Mouse (Mus musculus): ENCODE data around the gene Tlx1. TPM values are rescaled to one million over a fixed set of nuclear protein-coding genes. Genes with fewer than 3 reads are reported as not detected.

Gene Tlx1
- polyA plus RNA-seq, 1 experiment: not detected

GRCm38 (mm10) chr19:45155141-45155790 lies 4.8 kb downstream of the Tlx1 start:
- Histone ChIP-seq H3K4me3 (ENCODE audit: low read depth, low read length) (no peak overlapping the region), H3K4me1 (ENCODE audit: control insufficient read depth, insufficient read depth, low read length) (no peaks in the 10 kb centered on the region), H3K9me3 (replicated peaks; ENCODE audit: control insufficient read depth, insufficient read depth, low read length, poor library complexity, severe bottlenecking) (no peaks in the 10 kb centered on the region), H3K36me3 (ENCODE audit: control insufficient read depth, insufficient read depth, low read length, poor library complexity, severe bottlenecking) (no peaks in the 10 kb centered on the region), H3K27ac (ENCODE audit: insufficient read depth, low read length) (no peak overlapping the region), H3K9ac (ENCODE audit: low read depth, poor library complexity, severe bottlenecking) (no peak overlapping the region), H3K27me3 (ENCODE audit: control insufficient read depth, insufficient read depth, low read length, poor library complexity, severe bottlenecking) (peaks cover 51% of the 10 kb centered on the region)
- TF ChIP-seq POLR2A (IDR thresholded peaks at IDR 0.05; ENCODE audit: insufficient read depth, low read length) (no peak), CTCF (IDR thresholded peaks at IDR 0.05; ENCODE audit: low read depth, low read length) (no peak), EP300 (IDR thresholded peaks at IDR 0.05; ENCODE audit: insufficient read depth, low read depth, low read length) (no peak)

- Histone ChIP-seq H3K9ac (ENCODE audit: low read depth, poor library complexity, severe bottlenecking) (no peak overlapping the region), H3K4me3 (ENCODE audit: low read depth, low read length) (peak overlapping the region; percentile 0; the same call in 1 of the 2 replicates), H3K9me3 (replicated peaks; ENCODE audit: control insufficient read depth, insufficient read depth, low read length, poor library complexity, severe bottlenecking) (no peaks in the 10 kb centered on the region), H3K4me1 (ENCODE audit: control insufficient read depth, insufficient read depth, low read length) (peaks cover 3% of the 10 kb centered on the region), H3K27ac (ENCODE audit: insufficient read depth, low read length) (no peak overlapping the region), H3K36me3 (ENCODE audit: control insufficient read depth, insufficient read depth, low read length, poor library complexity, severe bottlenecking) (no peaks in the 10 kb centered on the region), H3K27me3 (ENCODE audit: control insufficient read depth, insufficient read depth, low read length, poor library complexity, severe bottlenecking) (peaks cover 47% of the 10 kb centered on the region)
- TF ChIP-seq CTCF (IDR thresholded peaks at IDR 0.05; ENCODE audit: low read depth, low read length): no peak
- no peak for TF ChIP-seq EP300 (IDR thresholded peaks at IDR 0.05; ENCODE audit: insufficient read depth, low read depth, low read length)
- TF ChIP-seq POLR2A (IDR thresholded peaks at IDR 0.05; ENCODE audit: insufficient read depth, low read length): no peak
Measured at GRCm38 (mm10) chr19:45155791-45156186, 5.3 kb downstream of the Tlx1 start.

GRCm38 (mm10) chr19:45156381-45156780 lies 5.9 kb downstream of the Tlx1 start:
- Histone ChIP-seq H3K27me3 (ENCODE audit: control insufficient read depth, insufficient read depth, low read length, poor library complexity, severe bottlenecking) (peaks cover 41% of the 10 kb centered on the region), H3K9me3 (replicated peaks; ENCODE audit: control insufficient read depth, insufficient read depth, low read length, poor library complexity, severe bottlenecking) (no peaks in the 10 kb centered on the region), H3K4me3 (ENCODE audit: low read depth, low read length) (no peak overlapping the region), H3K27ac (ENCODE audit: insufficient read depth, low read length) (no peak overlapping the region), H3K9ac (ENCODE audit: low read depth, poor library complexity, severe bottlenecking) (no peak overlapping the region), H3K36me3 (ENCODE audit: control insufficient read depth, insufficient read depth, low read length, poor library complexity, severe bottlenecking) (no peaks in the 10 kb centered on the region), H3K4me1 (ENCODE audit: control insufficient read depth, insufficient read depth, low read length) (peaks cover 3% of the 10 kb centered on the region)
- TF ChIP-seq POLR2A (IDR thresholded peaks at IDR 0.05; ENCODE audit: insufficient read depth, low read length) (no peak), CTCF (IDR thresholded peaks at IDR 0.05; ENCODE audit: low read depth, low read length) (no peak)

- H3K36me3 ChIP-seq (ENCODE audit: control insufficient read depth, insufficient read depth, low read length, poor library complexity, severe bottlenecking): no peaks in the 10 kb centered on the region
- no peak for TF ChIP-seq CTCF (IDR thresholded peaks at IDR 0.05; ENCODE audit: low read depth, low read length)
- TF ChIP-seq EP300 (IDR thresholded peaks at IDR 0.05; ENCODE audit: insufficient read depth, low read depth, low read length): no peak
- no peak for TF ChIP-seq POLR2A (IDR thresholded peaks at IDR 0.05; ENCODE audit: insufficient read depth, low read length)
- no peaks in the 10 kb centered on the region for H3K9me3 ChIP-seq (replicated peaks; ENCODE audit: control insufficient read depth, insufficient read depth, low read length, poor library complexity, severe bottlenecking)
- no peak overlapping the region for H3K4me3 ChIP-seq (ENCODE audit: low read depth, low read length)
- H3K27me3 ChIP-seq (ENCODE audit: control insufficient read depth, insufficient read depth, low read length, poor library complexity, severe bottlenecking): peaks cover 33% of the 10 kb centered on the region
- H3K4me1 ChIP-seq (ENCODE audit: control insufficient read depth, insufficient read depth, low read length): peaks cover 3% of the 10 kb centered on the region
- no peak overlapping the region for H3K27ac ChIP-seq (ENCODE audit: insufficient read depth, low read length)
- no peak overlapping the region for H3K9ac ChIP-seq (ENCODE audit: low read depth, poor library complexity, severe bottlenecking)
Measured at GRCm38 (mm10) chr19:45158201-45158600, 7.7 kb downstream of the Tlx1 start.

GRCm38 (mm10) chr19:45158896-45159295 lies 8.4 kb downstream of the Tlx1 start:
- Histone ChIP-seq H3K36me3 (ENCODE audit: control insufficient read depth, insufficient read depth, low read length, poor library complexity, severe bottlenecking) (no peaks in the 10 kb centered on the region), H3K9ac (ENCODE audit: low read depth, poor library complexity, severe bottlenecking) (no peak overlapping the region; the same call in 1 of the 2 replicates), H3K4me1 (ENCODE audit: control insufficient read depth, insufficient read depth, low read length) (peaks cover 3% of the 10 kb centered on the region), H3K27me3 (ENCODE audit: control insufficient read depth, insufficient read depth, low read length, poor library complexity, severe bottlenecking) (peaks cover 29% of the 10 kb centered on the region), H3K9me3 (replicated peaks; ENCODE audit: control insufficient read depth, insufficient read depth, low read length, poor library complexity, severe bottlenecking) (no peaks in the 10 kb centered on the region), H3K27ac (ENCODE audit: insufficient read depth, low read length) (no peak overlapping the region), H3K4me3 (ENCODE audit: low read depth, low read length) (no peak overlapping the region)
- TF ChIP-seq POLR2A (IDR thresholded peaks at IDR 0.05; ENCODE audit: insufficient read depth, low read length): no peak
- TF ChIP-seq EP300 (IDR thresholded peaks at IDR 0.05; ENCODE audit: insufficient read depth, low read depth, low read length): no peak
- no peak for TF ChIP-seq CTCF (IDR thresholded peaks at IDR 0.05; ENCODE audit: low read depth, low read length)

GRCm38 (mm10) chr19:45159491-45159890 lies 9.0 kb downstream of the Tlx1 start:
- no peak for TF ChIP-seq EP300 (IDR thresholded peaks at IDR 0.05; ENCODE audit: insufficient read depth, low read depth, low read length)
- no peak for TF ChIP-seq CTCF (IDR thresholded peaks at IDR 0.05; ENCODE audit: low read depth, low read length)
- no peak for TF ChIP-seq POLR2A (IDR thresholded peaks at IDR 0.05; ENCODE audit: insufficient read depth, low read length)
- Histone ChIP-seq H3K27ac (ENCODE audit: insufficient read depth, low read length) (no peak overlapping the region), H3K9ac (ENCODE audit: low read depth, poor library complexity, severe bottlenecking) (no peak overlapping the region), H3K36me3 (ENCODE audit: control insufficient read depth, insufficient read depth, low read length, poor library complexity, severe bottlenecking) (no peaks in the 10 kb centered on the region), H3K4me3 (ENCODE audit: low read depth, low read length) (no peak overlapping the region), H3K4me1 (ENCODE audit: control insufficient read depth, insufficient read depth, low read length) (peaks cover 3% of the 10 kb centered on the region), H3K9me3 (replicated peaks; ENCODE audit: control insufficient read depth, insufficient read depth, low read length, poor library complexity, severe bottlenecking) (no peaks in the 10 kb centered on the region), H3K27me3 (ENCODE audit: control insufficient read depth, insufficient read depth, low read length, poor library complexity, severe bottlenecking) (peaks cover 23% of the 10 kb centered on the region)

Data from ES-Bruce4 (cell line).